Mouse (Mus musculus) lung, postnatal 0 days (tissue): ENCODE measurements around the gene Hmcn1.

Experiments used
- CTCF ChIP-seq: IDR thresholded peaks from 2 replicates; pipeline ENCODE4 v1.5.1; 2016; ENCODE audit warnings: antibody characterized with exemption, mild to moderate bottlenecking
- EP300 ChIP-seq: IDR thresholded peaks from 2 replicates; pipeline ENCODE4 v1.6.1; 2016; ENCODE audit warnings: antibody characterized with exemption, mild to moderate bottlenecking, control low read depth

- TF ChIP-seq CTCF (no peak), EP300 (no peak)
Observed at GRCm38 (mm10) chr1:151004007-151004406, 10.8 kb upstream of the Hmcn1 start.
